Mouse (Mus musculus) embryonic facial prominence, embryonic 13.5 days (tissue): Measurements from ENCODE around the gene Aqp1. TPM values are rescaled to one million over a fixed set of nuclear protein-coding genes. Genes with fewer than 3 reads are reported as not detected.
A peak's percentile ranks its signal among the peaks of the same experiment; 100 is the strongest.

Source experiments
- ATAC-seq: fragments of 200-750 bp; cut with Nextera tagmentation; 2 replicates; pipeline ENCODE4 v1.8.0; 2017; ENCODE audit warnings: low read depth; ENCODE audit not compliant: insufficient number of reproducible peaks, insufficient read depth, low FRiP score, low TSS enrichment
- H3K27ac ChIP-seq: fragments of 300-500 bp; sonication (generic); 2 replicates; pipeline ENCODE4 v1.5.1; 2015; ENCODE audit warnings: moderate library complexity, mild to moderate bottlenecking, inconsistent platforms
- H3K27me3 ChIP-seq: fragments of 300-500 bp; sonication (generic); 2 replicates; pipeline ENCODE4 v1.6.1; 2015; ENCODE audit warnings: mild to moderate bottlenecking, inconsistent platforms
- H3K36me3 ChIP-seq: fragments of 300-500 bp; sonication (generic); 2 replicates; pipeline ENCODE4 v1.6.1; 2015; ENCODE audit warnings: mild to moderate bottlenecking, inconsistent platforms
- H3K4me1 ChIP-seq: fragments of 300-500 bp; sonication (generic); 2 replicates; pipeline ENCODE4 v1.6.1; 2015; ENCODE audit warnings: inconsistent platforms
- H3K4me2 ChIP-seq: fragments of 300-500 bp; sonication (generic); 2 replicates; pipeline ENCODE4 v1.6.1; 2015; ENCODE audit warnings: moderate library complexity, mild to moderate bottlenecking, inconsistent platforms
- H3K4me3 ChIP-seq: fragments of 300-500 bp; sonication (generic); 2 replicates; pipeline ENCODE4 v1.5.1; 2015; ENCODE audit warnings: mild to moderate bottlenecking, inconsistent platforms
- H3K9ac ChIP-seq: fragments of 300-500 bp; sonication (generic); 2 replicates; pipeline ENCODE4 v1.6.1; 2015; ENCODE audit warnings: mild to moderate bottlenecking, inconsistent platforms
- H3K9me3 ChIP-seq: fragments of 300-500 bp; sonication (generic); 2 replicates; pipeline ENCODE4 v1.6.1; 2016; ENCODE audit warnings: inconsistent platforms
- WGBS: fragments of 180-500 bp; shearing (Covaris S2); methylation state at CpG from one replicate; pipeline ENCODE4 v1.1.7; 2015; ENCODE audit warnings: mixed read lengths; 5-methylcytosine and 5-hydroxymethylcytosine counted together
- polyA plus RNA-seq: library from polyadenylated mRNA; unstranded; fragments of >200 nt; fragmentation: Nextera tagmentation; extraction: Ambion mirVana; gene quantifications from 2 replicates; pipeline ENCODE4 v1.2.1, GENCODE M21; 2015

Gene Aqp1
- 46.6 and 65.9 TPM in 2 replicates for polyA plus RNA-seq

DNA sequence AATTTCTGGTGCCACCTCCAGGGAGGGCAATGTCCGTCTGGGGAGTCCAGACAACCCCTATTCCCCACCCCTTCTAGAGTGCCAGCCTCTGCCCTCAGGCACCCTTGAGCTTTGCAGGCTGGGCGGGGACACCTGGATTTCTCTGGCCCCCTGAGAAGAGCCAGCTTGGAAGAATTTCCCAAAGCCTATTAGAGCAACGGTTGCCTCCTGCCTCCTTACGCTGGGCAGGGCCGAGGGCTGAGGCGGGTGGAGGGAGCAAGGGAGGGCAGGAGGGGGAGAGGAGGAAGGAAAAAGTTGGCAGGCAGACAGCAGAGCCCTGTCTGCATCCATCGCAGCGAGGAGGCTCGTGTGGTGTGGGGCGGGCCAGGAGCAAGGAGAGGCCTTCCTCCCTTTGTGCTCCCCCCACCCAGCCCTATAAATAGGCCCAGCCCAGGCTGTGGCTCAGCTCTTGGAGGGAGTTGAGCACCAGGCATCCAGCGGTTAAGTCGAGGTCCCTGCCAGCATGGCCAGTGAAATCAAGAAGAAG, at the start of gene Aqp1:
Gene Aqp1 (plus strand): TSS at position 444 of the 526 bp plus-strand sequence.
- Histone ChIP-seq H3K4me2 (peak within 1 kb of the TSS; percentile 46), H3K4me1 (peaks cover 84% of the 10 kb centered on the region), H3K27ac (peak within 1 kb of the TSS; percentile 81), H3K27me3 (no peaks in the 10 kb centered on the region), H3K9me3 (no peaks in the 10 kb centered on the region), H3K36me3 (no peaks in the 10 kb centered on the region), H3K4me3 (peak within 1 kb of the TSS; percentile 21), H3K9ac (peak within 1 kb of the TSS; percentile 44)
- WGBS, result 6% methylated on average over 12 of the region's 12 CpGs
- ATAC-seq, result peak; percentile 88

DNA sequence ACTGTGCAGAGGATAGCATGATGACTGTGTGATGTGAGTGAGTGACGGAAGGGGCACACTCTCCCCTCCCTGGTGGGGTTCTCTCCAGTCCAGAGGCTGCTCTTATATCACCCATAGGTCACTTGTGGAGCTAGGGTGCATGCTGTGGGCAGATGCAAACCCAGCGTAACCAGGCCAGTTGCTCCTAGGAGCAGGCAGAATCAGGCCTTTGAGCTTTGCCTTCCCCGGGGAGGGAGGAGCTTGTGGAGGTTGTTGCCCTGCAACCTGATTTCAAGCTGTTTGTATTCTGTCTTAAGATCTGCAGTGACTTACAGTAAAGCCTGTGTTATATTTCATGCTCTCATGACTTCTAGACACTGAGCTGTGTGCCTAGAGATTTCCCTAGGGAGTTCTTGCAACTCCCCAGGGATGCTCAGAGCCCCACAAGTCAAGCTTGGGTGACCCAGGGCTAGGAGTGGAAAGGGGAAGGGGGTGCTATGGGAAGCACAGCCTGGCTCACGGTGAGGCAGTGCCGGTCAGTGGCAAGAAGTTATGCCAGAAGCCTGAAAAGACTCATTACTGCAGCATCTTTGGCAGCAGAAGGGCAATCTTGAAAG, 48.1 kb upstream of the Aqp1 start:
- H3K9ac ChIP-seq, result no peak overlapping the region
- peak overlapping the region; percentile 11 for H3K27ac ChIP-seq
- H3K4me3 ChIP-seq, result no peak overlapping the region
- H3K36me3 ChIP-seq, result peaks cover 33% of the 10 kb centered on the region
- H3K4me1 ChIP-seq, result peaks cover 10% of the 10 kb centered on the region; the same call in 1 of the 2 replicates
- no peaks in the 10 kb centered on the region for H3K27me3 ChIP-seq
- no peak overlapping the region for H3K4me2 ChIP-seq
- H3K9me3 ChIP-seq, result no peaks in the 10 kb centered on the region
- 76% methylated on average over 5 of the region's 5 CpGs for WGBS
- no peak for ATAC-seq

DNA sequence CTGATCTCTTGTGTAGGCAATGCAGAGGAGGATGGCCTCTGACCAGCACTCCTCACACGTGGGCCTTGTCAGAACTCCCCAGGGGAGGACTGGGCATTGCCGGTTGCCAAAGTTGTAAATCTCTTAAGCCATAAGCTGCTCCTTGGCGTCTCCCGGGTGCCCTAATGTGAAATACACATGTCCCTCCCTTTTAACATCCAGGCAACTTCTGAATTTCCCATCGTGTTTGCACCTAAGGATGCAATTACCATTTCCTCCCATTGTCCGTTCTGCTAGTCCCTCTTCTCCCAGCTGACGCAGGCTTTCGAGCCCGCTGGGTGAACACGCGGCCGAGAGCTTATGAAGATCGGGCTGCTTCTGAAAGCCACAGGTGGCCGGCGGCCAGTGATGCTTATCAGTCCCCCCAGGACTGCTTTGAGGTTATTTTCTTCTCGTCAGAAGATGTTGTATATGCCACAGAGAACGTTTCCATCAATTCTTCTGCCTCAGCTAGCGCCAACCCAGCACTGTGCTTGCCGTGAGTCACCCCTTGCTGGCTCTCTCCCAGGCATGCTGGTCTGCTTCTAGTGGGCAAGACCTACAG, 41.6 kb upstream of the Aqp1 start:
- no peak overlapping the region for H3K4me2 ChIP-seq
- H3K36me3 ChIP-seq, result peaks cover 50% of the 10 kb centered on the region
- H3K27ac ChIP-seq, result 0 out of 2 replicates have a peak overlapping the region, but pooled peaks have one; percentile 13
- WGBS, result 70% methylated on average over 19 of the region's 19 CpGs
- H3K4me1 ChIP-seq, result peaks cover 3% of the 10 kb centered on the region; the same call in 1 of the 2 replicates
- H3K4me3 ChIP-seq, result no peak overlapping the region
- no peak overlapping the region for H3K9ac ChIP-seq
- H3K9me3 ChIP-seq, result no peaks in the 10 kb centered on the region
- no peak for ATAC-seq
- no peaks in the 10 kb centered on the region for H3K27me3 ChIP-seq

DNA sequence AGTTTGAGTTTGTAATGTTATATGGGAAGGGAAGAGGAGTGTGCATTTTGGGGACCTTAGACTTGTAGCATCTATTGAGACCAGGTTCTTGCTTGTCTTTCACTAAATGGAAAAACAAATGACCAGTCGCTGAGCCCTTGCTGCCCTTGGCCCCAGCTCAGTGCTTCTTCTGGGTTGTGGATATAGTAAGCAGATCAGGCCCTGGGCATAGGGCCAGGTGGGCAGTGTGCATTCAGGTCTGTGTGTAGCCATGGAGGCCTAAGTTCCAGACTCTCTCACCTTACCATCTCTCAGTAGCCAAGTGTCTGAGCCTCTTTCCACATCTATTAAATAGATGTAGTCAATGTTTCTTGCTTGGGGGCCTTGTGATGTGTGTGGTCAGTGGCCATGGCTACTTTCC, 40.9 kb upstream of the Aqp1 start:
- H3K9ac ChIP-seq, result no peak overlapping the region
- WGBS, result 84% methylated on average over 1 of the region's 1 CpGs
- no peaks in the 10 kb centered on the region for H3K9me3 ChIP-seq
- no peak overlapping the region for H3K4me3 ChIP-seq
- peaks cover 3% of the 10 kb centered on the region; the same call in 1 of the 2 replicates for H3K4me1 ChIP-seq
- peaks cover 52% of the 10 kb centered on the region for H3K36me3 ChIP-seq
- H3K27me3 ChIP-seq, result no peaks in the 10 kb centered on the region
- H3K4me2 ChIP-seq, result no peak overlapping the region
- ATAC-seq, result no peak
- H3K27ac ChIP-seq, result no peak overlapping the region

DNA sequence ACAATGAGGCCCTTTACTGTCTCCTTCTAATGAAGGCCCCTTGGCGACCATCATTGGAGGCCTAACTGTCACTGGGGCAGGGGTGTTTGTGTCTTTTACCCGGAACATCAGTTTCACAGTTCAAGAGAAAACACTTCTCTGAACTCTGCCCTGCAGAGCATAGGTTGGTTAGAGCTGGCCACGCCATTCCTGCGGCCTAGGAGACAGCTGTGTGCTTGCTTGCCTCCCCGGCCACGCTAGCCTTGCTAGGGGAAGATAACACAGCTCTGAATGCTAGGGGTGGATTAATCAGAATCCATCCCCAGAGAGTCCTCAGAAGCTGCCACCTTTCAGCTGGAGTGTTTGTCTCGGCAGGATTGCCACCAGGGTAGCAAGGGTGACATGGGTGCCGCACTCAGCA, 36.8 kb upstream of the Aqp1 start:
- 91% methylated on average over 8 of the region's 8 CpGs for WGBS
- no peak overlapping the region for H3K9ac ChIP-seq
- H3K4me1 ChIP-seq, result peaks cover 3% of the 10 kb centered on the region; the same call in 1 of the 2 replicates
- H3K36me3 ChIP-seq, result peaks cover 63% of the 10 kb centered on the region
- no peak overlapping the region for H3K4me2 ChIP-seq
- H3K27ac ChIP-seq, result no peak overlapping the region
- ATAC-seq, result no peak
- H3K4me3 ChIP-seq, result no peak overlapping the region
- no peaks in the 10 kb centered on the region for H3K27me3 ChIP-seq
- H3K9me3 ChIP-seq, result no peaks in the 10 kb centered on the region

DNA sequence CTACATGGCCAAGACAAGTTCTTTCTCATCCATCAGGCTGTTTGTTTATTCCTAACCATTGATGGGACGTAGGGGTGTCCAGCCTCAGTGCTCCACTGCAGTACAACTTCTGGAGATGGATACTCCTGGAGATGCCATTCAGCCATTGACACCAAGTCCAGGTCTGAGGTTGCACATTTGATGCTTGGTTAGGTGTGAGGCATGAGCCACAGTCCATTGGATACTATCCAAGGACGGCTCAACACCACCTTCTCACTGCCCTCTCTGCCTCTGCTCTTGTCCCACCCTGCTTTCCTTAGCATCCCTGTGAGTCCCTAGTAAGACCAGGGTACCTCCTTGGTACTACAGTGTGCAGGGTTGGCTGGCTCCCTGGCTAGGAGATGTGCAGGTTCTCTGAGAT, 36.3 kb upstream of the Aqp1 start:
- WGBS, result 91% methylated on average over 2 of the region's 2 CpGs
- peaks cover 3% of the 10 kb centered on the region; the same call in 1 of the 2 replicates for H3K4me1 ChIP-seq
- H3K27ac ChIP-seq, result no peak overlapping the region
- no peaks in the 10 kb centered on the region for H3K27me3 ChIP-seq
- H3K36me3 ChIP-seq, result peaks cover 63% of the 10 kb centered on the region
- no peak overlapping the region for H3K9ac ChIP-seq
- H3K4me2 ChIP-seq, result no peak overlapping the region
- no peak for ATAC-seq
- H3K9me3 ChIP-seq, result no peaks in the 10 kb centered on the region
- H3K4me3 ChIP-seq, result no peak overlapping the region

DNA sequence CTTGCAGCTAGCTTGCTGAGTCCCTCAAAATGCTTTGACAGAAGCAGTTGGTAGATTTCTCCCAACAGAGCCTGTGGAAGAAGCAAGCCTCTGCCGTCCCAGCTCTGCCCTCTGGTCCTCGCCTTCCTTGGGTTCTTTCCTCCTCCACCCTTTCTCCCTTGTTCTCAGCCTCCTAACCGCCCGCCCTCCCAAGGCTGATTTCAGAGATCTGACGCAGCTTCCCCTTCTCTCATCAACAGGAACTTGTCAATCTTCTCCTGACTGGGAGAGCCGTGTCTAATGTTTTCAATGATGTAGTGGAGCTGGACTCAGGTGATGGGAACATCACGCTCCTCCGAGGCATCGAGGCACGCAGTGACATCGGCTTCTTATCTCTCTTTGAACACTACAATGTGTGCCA, 35.5 kb upstream of the Aqp1 start:
- no peak for ATAC-seq
- H3K27ac ChIP-seq, result no peak overlapping the region

DNA sequence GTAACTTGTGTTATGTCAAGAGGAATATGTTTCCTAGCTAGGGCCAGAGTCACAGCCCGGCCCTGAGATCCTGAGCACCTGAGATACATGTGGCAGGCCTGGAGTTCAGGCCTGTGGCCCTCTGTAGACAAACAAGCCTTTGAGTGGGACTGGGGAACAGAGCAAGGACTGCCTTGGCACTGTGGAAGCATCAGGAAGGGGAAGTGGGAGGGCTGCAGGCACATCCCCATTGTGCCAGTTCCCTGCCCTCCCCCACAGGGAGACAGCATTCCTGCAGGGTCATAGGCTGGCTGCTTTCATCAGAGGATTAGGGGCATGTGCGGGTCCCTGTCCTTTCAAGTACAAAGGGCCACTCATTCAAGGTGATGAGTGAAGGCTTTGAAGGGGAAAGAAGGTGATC, 26.1 kb upstream of the Aqp1 start:
- peaks cover 25% of the 10 kb centered on the region for H3K4me1 ChIP-seq
- H3K4me3 ChIP-seq, result no peak overlapping the region
- peaks cover 23% of the 10 kb centered on the region for H3K36me3 ChIP-seq
- no peak overlapping the region for H3K4me2 ChIP-seq
- 43% methylated on average over 2 of the region's 2 CpGs for WGBS
- H3K9ac ChIP-seq, result no peak overlapping the region
- H3K9me3 ChIP-seq, result no peaks in the 10 kb centered on the region
- H3K27me3 ChIP-seq, result no peaks in the 10 kb centered on the region
- ATAC-seq, result no peak
- H3K27ac ChIP-seq, result no peak overlapping the region

More for the DNA sequence above, 35.5 kb upstream of the Aqp1 start:
- Histone ChIP-seq H3K4me2 (no peak overlapping the region), H3K9ac (no peak overlapping the region), H3K27me3 (no peaks in the 10 kb centered on the region), H3K4me1 (no peaks in the 10 kb centered on the region), H3K9me3 (no peaks in the 10 kb centered on the region), H3K4me3 (no peak overlapping the region), H3K36me3 (peaks cover 59% of the 10 kb centered on the region)
- 72% methylated on average over 11 of the region's 11 CpGs for WGBS

DNA sequence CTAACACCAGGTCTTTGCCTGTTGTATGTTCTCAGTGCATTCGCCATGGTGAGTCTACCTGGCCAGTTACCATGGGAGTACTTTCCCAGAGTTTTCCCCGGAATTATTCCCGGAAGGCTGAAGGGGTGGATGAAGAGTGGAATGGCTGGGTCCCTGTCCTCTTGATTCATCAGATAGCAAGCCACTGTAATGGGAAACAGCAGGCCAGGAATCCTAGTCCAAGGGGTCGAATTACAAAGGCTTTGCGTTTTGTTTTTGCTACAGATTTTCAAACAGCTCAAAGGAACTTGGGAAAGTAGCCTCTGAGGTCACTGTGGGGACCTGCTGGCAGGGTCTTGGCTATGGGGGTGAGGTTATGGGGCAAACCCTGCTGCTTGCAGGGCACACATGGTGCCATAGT, 24.3 kb upstream of the Aqp1 start:
- Histone ChIP-seq H3K9ac (no peak overlapping the region), H3K27me3 (no peaks in the 10 kb centered on the region), H3K4me3 (no peak overlapping the region), H3K4me2 (no peak overlapping the region), H3K27ac (no peak overlapping the region), H3K4me1 (peaks cover 21% of the 10 kb centered on the region), H3K9me3 (no peaks in the 10 kb centered on the region), H3K36me3 (peaks cover 23% of the 10 kb centered on the region)
- no peak for ATAC-seq
- WGBS, result 25% methylated on average over 5 of the region's 5 CpGs

DNA sequence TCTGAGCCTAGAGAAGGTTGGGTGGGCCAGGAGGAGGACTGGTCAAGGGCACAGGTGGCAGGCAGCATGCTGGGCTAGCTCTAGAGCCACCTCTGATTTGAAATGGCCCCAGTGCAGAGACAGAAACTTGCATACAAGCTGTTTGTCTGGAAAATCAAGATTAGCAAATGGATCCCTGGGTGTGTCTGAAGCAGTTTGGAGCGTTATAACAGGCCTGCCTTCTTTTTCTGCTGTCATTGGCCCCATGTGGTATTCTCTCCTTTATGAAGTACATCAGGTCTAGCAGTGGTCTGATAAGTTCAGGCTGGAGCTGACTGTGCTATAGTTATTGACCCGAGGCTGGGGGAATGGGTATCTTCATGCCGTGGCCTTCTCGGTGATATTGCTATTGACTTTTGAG, 22.3 kb upstream of the Aqp1 start:
- peaks cover 23% of the 10 kb centered on the region for H3K4me1 ChIP-seq
- ATAC-seq, result no peak
- no peak overlapping the region for H3K4me3 ChIP-seq
- no peak overlapping the region for H3K4me2 ChIP-seq
- no peaks in the 10 kb centered on the region for H3K9me3 ChIP-seq
- H3K9ac ChIP-seq, result no peak overlapping the region
- H3K27ac ChIP-seq, result no peak overlapping the region
- WGBS, result 88% methylated on average over 4 of the region's 4 CpGs
- H3K36me3 ChIP-seq, result peaks cover 26% of the 10 kb centered on the region
- H3K27me3 ChIP-seq, result no peaks in the 10 kb centered on the region

DNA sequence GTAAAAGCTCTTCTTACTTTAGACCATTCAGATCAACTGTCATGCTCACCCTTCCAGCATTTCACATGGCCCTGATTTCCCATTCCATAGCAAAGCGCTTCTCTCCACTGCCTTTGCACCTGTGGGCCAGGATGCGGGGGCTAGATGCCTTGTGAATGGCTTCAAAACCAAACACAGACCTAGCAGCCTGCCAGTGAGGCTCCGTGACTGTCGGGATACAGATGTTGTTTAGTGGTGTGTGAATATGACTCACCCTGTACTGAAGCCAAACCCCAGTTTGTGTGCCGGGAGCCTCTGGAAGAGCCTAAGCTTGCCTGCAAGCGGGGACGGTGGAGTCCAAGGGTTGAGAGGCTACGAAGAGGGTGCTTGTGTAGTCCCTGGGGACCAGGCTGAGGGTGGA, 21.6 kb upstream of the Aqp1 start:
- peaks cover 27% of the 10 kb centered on the region for H3K36me3 ChIP-seq
- no peak; the same call in 1 of the 2 replicates for ATAC-seq
- WGBS, result 52% methylated on average over 8 of the region's 8 CpGs

DNA sequence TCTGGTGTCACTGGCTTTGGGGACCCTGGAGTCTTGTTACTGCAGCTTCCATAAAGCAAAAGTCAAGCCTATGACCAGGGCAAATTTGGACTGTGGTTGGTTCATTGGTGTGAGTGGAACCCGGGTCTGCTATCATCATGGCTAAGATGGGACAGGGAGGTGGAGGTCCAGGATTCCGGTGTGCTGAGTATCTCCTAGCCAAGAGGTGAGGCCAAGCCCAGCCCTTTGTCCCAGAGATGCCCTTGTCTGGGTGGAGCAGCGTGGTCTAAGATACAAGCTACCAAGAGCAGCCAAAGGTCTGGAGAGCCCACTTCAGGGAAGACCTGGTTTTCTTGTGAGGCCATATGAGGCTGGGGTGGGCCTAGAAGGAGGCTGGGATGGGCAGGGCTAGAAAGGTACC, 17.6 kb upstream of the Aqp1 start:
- H3K4me3 ChIP-seq, result no peak overlapping the region
- no peak overlapping the region for H3K4me2 ChIP-seq
- peaks cover 24% of the 10 kb centered on the region for H3K4me1 ChIP-seq
- WGBS, result 95% methylated on average over 3 of the region's 3 CpGs
- H3K36me3 ChIP-seq, result peaks cover 9% of the 10 kb centered on the region; the same call in 1 of the 2 replicates
- ATAC-seq, result no peak
- H3K27me3 ChIP-seq, result no peaks in the 10 kb centered on the region
- H3K9me3 ChIP-seq, result no peaks in the 10 kb centered on the region
- no peak overlapping the region for H3K27ac ChIP-seq
- no peak overlapping the region for H3K9ac ChIP-seq

More for the DNA sequence above, 21.6 kb upstream of the Aqp1 start:
- Histone ChIP-seq H3K9me3 (no peaks in the 10 kb centered on the region), H3K4me2 (no peak overlapping the region), H3K4me1 (peaks cover 30% of the 10 kb centered on the region), H3K27me3 (no peaks in the 10 kb centered on the region), H3K4me3 (no peak overlapping the region), H3K27ac (no peak overlapping the region; the same call in 1 of the 2 replicates), H3K9ac (no peak overlapping the region)
